ENCODE assay signal across 8 mouse cellular contexts in genomic region chr7:12978931-12979722, GRCm38 (mm10). TPM values are rescaled to one million over a fixed set of nuclear protein-coding genes. Genes with fewer than 3 reads are reported as not detected.
DNase-seq lines count a peak whose midpoint lies in the region; ATAC-seq lines count a peak whose summit lies in the region.

No protein-coding gene starts in this region.

- H3K4me2 ChIP-seq in liver, embryonic 11.5 days: peak overlapping the region; percentile 94

- whole genome bisulfite sequencing in liver, embryonic 11.5 days: 74% methylated on average over 18 of the region's 18 CpGs

- no peaks in the 10 kb centered on the region for H3K27me3 ChIP-seq in liver, embryonic 11.5 days (replicated peaks; ENCODE audit: control insufficient read depth, insufficient read depth, low read length)

- no peaks in the 10 kb centered on the region for H3K36me3 ChIP-seq in liver, embryonic 11.5 days (ENCODE audit: control insufficient read depth, insufficient read depth, low read length)

- peaks cover 18% of the 10 kb centered on the region for H3K4me1 ChIP-seq in liver, embryonic 11.5 days (replicated peaks; ENCODE audit: control insufficient read depth, insufficient read depth, low read length)

- DNase-seq in cerebellum, adult 11 months: peak; percentile 39
- DNase-seq in cerebellum, postnatal 36 days: no peak
- peak; percentile 34 for DNase-seq in thymus, postnatal 14 days
- no peak for DNase-seq in thymus, postnatal 25 days
- no peak for DNase-seq in liver, embryonic 11.5 days (ENCODE audit: low spot score)
- DNase-seq in frontal cortex, adult 2 months (ENCODE audit: extremely low spot score in 1 of 2, low spot score in 1 of 2): no peak
- DNase-seq in Muller cell, postnatal 12 days (ENCODE audit: inconsistent ontology term): no peak
- no peak for DNase-seq in adrenal gland, postnatal 25 days

- no peak for ATAC-seq in liver, embryonic 11.5 days (replicated peaks; ENCODE audit: low FRiP score)

- H3K27ac ChIP-seq in liver, embryonic 11.5 days (ENCODE audit: low read depth, low read length): peak overlapping the region; percentile 84

- H3K9me3 ChIP-seq in liver, embryonic 11.5 days (ENCODE audit: control insufficient read depth, low read length): no peaks in the 10 kb centered on the region

- H3K9ac ChIP-seq in liver, embryonic 11.5 days (ENCODE audit: low read depth, low read length): peak overlapping the region; percentile 67

- H3K4me3 ChIP-seq in liver, embryonic 11.5 days (ENCODE audit: low read depth, low read length): peak overlapping the region; percentile 62

RNA-seq across cellular contexts. Expression of gene Zfp446, which starts 1.5 kb away (rescaled TPM):
- 6.9 and 7.0 TPM in 2 replicates for polyA plus RNA-seq in liver, embryonic 11.5 days (2014; fragmentation: Nextera tagmentation; extraction: Ambion mirVana)
- 14.1 and 15.1 TPM in 2 replicates for polyA plus RNA-seq in frontal cortex, adult 2 months (2012; rRNA removed)
- 8.0 and 9.0 TPM in 2 replicates for total RNA-seq in adrenal gland, postnatal 25 days (2021)

RNA-seq across cellular contexts. Expression of gene Zfp324, which starts 13.5 kb away (rescaled TPM):
- polyA plus RNA-seq in liver, embryonic 11.5 days (2014; fragmentation: Nextera tagmentation; extraction: Ambion mirVana): 6.6 and 7.7 TPM in 2 replicates
- 5.7 and 6.1 TPM in 2 replicates for polyA plus RNA-seq in frontal cortex, adult 2 months (2012; rRNA removed)
- 12.8 and 13.1 TPM in 2 replicates for total RNA-seq in adrenal gland, postnatal 25 days (2021)

RNA-seq across cellular contexts. Expression of gene Slc27a5, which starts 18.9 kb away (rescaled TPM):
- 0.52 and 1.1 TPM in 2 replicates for polyA plus RNA-seq in liver, embryonic 11.5 days (2014; fragmentation: Nextera tagmentation; extraction: Ambion mirVana)
- polyA plus RNA-seq in frontal cortex, adult 2 months (2012; rRNA removed): 0.64 and 1.3 TPM in 2 replicates
- total RNA-seq in adrenal gland, postnatal 25 days (2021): 6.2 TPM in 1 of 2 replicates, not detected in the other

RNA-seq across cellular contexts. Expression of gene Trim28, which starts 19.8 kb away (rescaled TPM):
- polyA plus RNA-seq in liver, embryonic 11.5 days (2014; fragmentation: Nextera tagmentation; extraction: Ambion mirVana): 339 and 346 TPM in 2 replicates
- polyA plus RNA-seq in frontal cortex, adult 2 months (2012; rRNA removed): 234 and 279 TPM in 2 replicates
- total RNA-seq in adrenal gland, postnatal 25 days (2021): 273 and 297 TPM in 2 replicates

RNA-seq across cellular contexts. Expression of gene Zbtb45, which starts 30.7 kb away (rescaled TPM):
- 27.5 and 27.9 TPM in 2 replicates for polyA plus RNA-seq in liver, embryonic 11.5 days (2014; fragmentation: Nextera tagmentation; extraction: Ambion mirVana)
- 34.3 and 36.8 TPM in 2 replicates for polyA plus RNA-seq in frontal cortex, adult 2 months (2012; rRNA removed)
- 15.3 and 16.1 TPM in 2 replicates for total RNA-seq in adrenal gland, postnatal 25 days (2021)

Comparison
In these comparisons a context has a peak if more than half of its experiments do, and no peak if none do; other contexts are left out.
1. DNase-seq: peak in cerebellum, adult 11 months (single experiment) and thymus, postnatal 14 days (single experiment); none in cerebellum, postnatal 36 days (0 of 2), thymus, postnatal 25 days (single experiment), liver, embryonic 11.5 days (single experiment), frontal cortex, adult 2 months (0 of 2), Muller cell, postnatal 12 days (single experiment) and adrenal gland, postnatal 25 days (single experiment).